Comparison of ENCODE assay signal across 9 mouse cellular contexts in genomic region chr5:15506575-15507308, GRCm38 (mm10). TPM values are rescaled to one million over a fixed set of nuclear protein-coding genes. Genes with fewer than 3 reads are reported as not detected.
A peak's percentile ranks its signal among the peaks of the same experiment; 100 is the strongest.
DNase-seq lines count a peak whose midpoint lies in the region; ATAC-seq lines count a peak whose summit lies in the region.
"Had no signal": no experiment of that assay in that cellular context is flagged by ENCODE, and none has a peak within 500 bp of the region (broad histone marks: within the 10 kb centered on the region; RNA-seq: fewer than 3 reads in every experiment).

No protein-coding gene starts in this region.

- 43% methylated on average over 16 of the region's 16 CpGs for WGBS in forebrain, embryonic 11.5 days

- no peak overlapping the region; the same call in 1 of the 2 replicates for H3K9ac ChIP-seq in forebrain, embryonic 11.5 days (ENCODE audit: low read length)

- intact Hi-C loops in left cerebral cortex, postnatal 25 days (cut with DNase I), result no loop called here
- intact Hi-C loops in left cerebral cortex, postnatal 36 days (cut with DNase I), result no loop called here

- no peaks in the 10 kb centered on the region for H3K27me3 ChIP-seq in forebrain, embryonic 11.5 days (ENCODE audit: control insufficient read depth, insufficient read depth, low read length)

- H3K4me1 ChIP-seq in forebrain, embryonic 11.5 days (replicated peaks; ENCODE audit: control insufficient read depth, insufficient read depth, low read length), result no peaks in the 10 kb centered on the region

- peak overlapping the region; percentile 27; the same call in 1 of the 2 replicates for H3K4me2 ChIP-seq in forebrain, embryonic 11.5 days (ENCODE audit: low read depth, low read length, severe bottlenecking)

- peak; percentile 89 for ATAC-seq in forebrain, embryonic 11.5 days (replicated peaks; ENCODE audit: low FRiP score)
- ATAC-seq in inflammation-experienced regulatory T-cells, adult 6 months, result peak; percentile 58

- no peak overlapping the region for H3K4me3 ChIP-seq in forebrain, embryonic 11.5 days (ENCODE audit: low read depth, low read length)

- H3K36me3 ChIP-seq in forebrain, embryonic 11.5 days (ENCODE audit: control insufficient read depth, insufficient read depth, low read length), result no peaks in the 10 kb centered on the region

- peak; percentile 32 to 45 for DNase-seq in left cerebral cortex, postnatal 25 days (ENCODE audit: low spot score in 2 of 2)
- DNase-seq in left cerebral cortex, postnatal 36 days (ENCODE audit: low spot score in 2 of 2), result no peak
- peak; percentile 24 to 28 for DNase-seq in adrenal gland, adult 18-20 months (ENCODE audit: low spot score in 2 of 2)
- DNase-seq in forebrain, embryonic 11.5 days (ENCODE audit: low spot score), result peak; percentile 64
- DNase-seq in lung, postnatal 36 days, result peak; percentile 37
- peak; percentile 45 for DNase-seq in skeletal muscle tissue, adult 2 months (ENCODE audit: low read depth, low spot score)
- DNase-seq in thymus, postnatal 36 days, result no peak

- H3K9me3 ChIP-seq in forebrain, embryonic 11.5 days (ENCODE audit: control insufficient read depth, low read length), result peaks cover 13% of the 10 kb centered on the region

- no peak overlapping the region for H3K27ac ChIP-seq in forebrain, embryonic 11.5 days (ENCODE audit: low read depth, low read length)

RNA-seq across cellular contexts. Expression of gene Gm21190, which starts 22.3 kb away (rescaled TPM):
- total RNA-seq in left cerebral cortex, postnatal 25 days (2021), result not detected
- not detected for total RNA-seq in left cerebral cortex, postnatal 36 days (2021)
- total RNA-seq in adrenal gland, adult 18-20 months (2021), result not detected
- polyA plus RNA-seq in forebrain, embryonic 11.5 days (2014; fragmentation: Nextera tagmentation; extraction: Ambion mirVana), result not detected in 2 replicates
- polyA plus RNA-seq in inflammation-experienced regulatory T-cells, adult 6 months (2017; shearing (Covaris generic)), result not detected
- total RNA-seq: heart, postnatal 14 days had no signal

RNA-seq across cellular contexts. Expression of gene Gm21149, which starts 30.4 kb away (rescaled TPM):
- total RNA-seq in left cerebral cortex, postnatal 25 days (2021), result not detected
- total RNA-seq in left cerebral cortex, postnatal 36 days (2021), result not detected
- not detected for total RNA-seq in adrenal gland, adult 18-20 months (2021)
- polyA plus RNA-seq in forebrain, embryonic 11.5 days (2014; fragmentation: Nextera tagmentation; extraction: Ambion mirVana), result not detected in 2 replicates
- under 1 TPM in 1 of 3 experiments, not detected in 2; 0.47 TPM for polyA plus RNA-seq in inflammation-experienced regulatory T-cells, adult 6 months (2017; shearing (Covaris generic))
- total RNA-seq: heart, postnatal 14 days had no signal

Comparison
In these comparisons a context has a peak if more than half of its experiments do, and no peak if none do; other contexts are left out.
1. DNase-seq: peak in left cerebral cortex, postnatal 25 days (2 of 2), adrenal gland, adult 18-20 months (2 of 2), forebrain, embryonic 11.5 days (single experiment), lung, postnatal 36 days (single experiment) and skeletal muscle tissue, adult 2 months (single experiment); none in left cerebral cortex, postnatal 36 days (0 of 2) and thymus, postnatal 36 days (0 of 2).